Mouse (Mus musculus): ENCODE results near the gene Ifne. TPM values are rescaled to one million over a fixed set of nuclear protein-coding genes. Genes with fewer than 3 reads are reported as not detected.

Gene Ifne
- polyA plus RNA-seq, 1 experiment from 2014 or later = not detected

MicroRNAs within 50 kb of the gene (microRNA counts, 519-probe panel; counts per million panel counts)
- microRNA mmu-miR-31 = 3,486 counts per million, percentile 73 among the panel's probes with 10 or more counts

Small RNA genes lying within 50 kb of the gene (microRNA-seq; reads per million reads assigned to microRNA genes)
- 224 reads per million, percentile 55 among the genes with 10 or more reads in this experiment for gene Mir31

Other genes with a start within 250 kb of the Ifne start
- gene C87499, start 245.8 kb downstream of the Ifne start, polyA plus RNA-seq (2016; fragmentation: Nextera tagmentation; extraction: Ambion mirVana) = not detected in 2 replicates
- gene Ifna13, start 235.7 kb downstream of the Ifne start, polyA plus RNA-seq (2016; fragmentation: Nextera tagmentation; extraction: Ambion mirVana) = not detected in 2 replicates
- gene Ifna16, start 203.3 kb downstream of the Ifne start, polyA plus RNA-seq (2016; fragmentation: Nextera tagmentation; extraction: Ambion mirVana) = not detected in 2 replicates
- not detected in 2 replicates for gene Ifna2, start 196.3 kb downstream of the Ifne start, polyA plus RNA-seq (2016; fragmentation: Nextera tagmentation; extraction: Ambion mirVana)
- not detected in 2 replicates for gene Ifnab, start 188.8 kb downstream of the Ifne start, polyA plus RNA-seq (2016; fragmentation: Nextera tagmentation; extraction: Ambion mirVana)
- 0.84 and 1.1 TPM in 2 replicates for gene Gm26566, start 158.4 kb downstream of the Ifne start, polyA plus RNA-seq (2016; fragmentation: Nextera tagmentation; extraction: Ambion mirVana)
- 98.4 and 103 TPM in 2 replicates for gene Klhl9, start 157.7 kb downstream of the Ifne start, polyA plus RNA-seq (2016; fragmentation: Nextera tagmentation; extraction: Ambion mirVana)
- gene Gm13271, start 125.3 kb downstream of the Ifne start, polyA plus RNA-seq (2016; fragmentation: Nextera tagmentation; extraction: Ambion mirVana) = not detected in 2 replicates
- 0.35 and 0.49 TPM in 2 replicates for gene Gm13283, start 120.1 kb downstream of the Ifne start, polyA plus RNA-seq (2016; fragmentation: Nextera tagmentation; extraction: Ambion mirVana)
- 0.76 TPM in 1 of 2 replicates, not detected in the other for gene Gm13290, start 106.4 kb downstream of the Ifne start, polyA plus RNA-seq (2016; fragmentation: Nextera tagmentation; extraction: Ambion mirVana)
- not detected in 2 replicates for gene Gm13289, start 103.3 kb downstream of the Ifne start, polyA plus RNA-seq (2016; fragmentation: Nextera tagmentation; extraction: Ambion mirVana)
- gene Gm13272, start 100.4 kb downstream of the Ifne start, polyA plus RNA-seq (2016; fragmentation: Nextera tagmentation; extraction: Ambion mirVana) = not detected in 2 replicates
- not detected in 2 replicates for gene Ifnz, start 98.1 kb downstream of the Ifne start, polyA plus RNA-seq (2016; fragmentation: Nextera tagmentation; extraction: Ambion mirVana)
- gene Gm13276, start 94.5 kb downstream of the Ifne start, polyA plus RNA-seq (2016; fragmentation: Nextera tagmentation; extraction: Ambion mirVana) = not detected in 2 replicates
- gene Gm13277, start 91.6 kb downstream of the Ifne start, polyA plus RNA-seq (2016; fragmentation: Nextera tagmentation; extraction: Ambion mirVana) = not detected in 2 replicates
- not detected in 2 replicates for gene Gm13278, start 88.7 kb downstream of the Ifne start, polyA plus RNA-seq (2016; fragmentation: Nextera tagmentation; extraction: Ambion mirVana)
- not detected in 2 replicates for gene Gm13275, start 85.7 kb downstream of the Ifne start, polyA plus RNA-seq (2016; fragmentation: Nextera tagmentation; extraction: Ambion mirVana)
- not detected in 2 replicates for gene Gm13279, start 82.8 kb downstream of the Ifne start, polyA plus RNA-seq (2016; fragmentation: Nextera tagmentation; extraction: Ambion mirVana)
- 0.85 TPM in 1 of 2 replicates, not detected in the other for gene Gm13285, start 80.5 kb downstream of the Ifne start, polyA plus RNA-seq (2016; fragmentation: Nextera tagmentation; extraction: Ambion mirVana)
- gene Gm13287, start 76.9 kb downstream of the Ifne start, polyA plus RNA-seq (2016; fragmentation: Nextera tagmentation; extraction: Ambion mirVana) = not detected in 2 replicates
- 0.07 and 0.09 TPM in 2 replicates for gene Gm13288, start 74.7 kb downstream of the Ifne start, polyA plus RNA-seq (2016; fragmentation: Nextera tagmentation; extraction: Ambion mirVana)
- gene Ifna7, start 64.0 kb downstream of the Ifne start, polyA plus RNA-seq (2016; fragmentation: Nextera tagmentation; extraction: Ambion mirVana) = not detected in 2 replicates
- not detected in 2 replicates for gene Ifna11, start 60.2 kb downstream of the Ifne start, polyA plus RNA-seq (2016; fragmentation: Nextera tagmentation; extraction: Ambion mirVana)
- gene Ifna6, start 52.8 kb downstream of the Ifne start, polyA plus RNA-seq (2016; fragmentation: Nextera tagmentation; extraction: Ambion mirVana) = not detected in 2 replicates
- not detected in 2 replicates for gene Ifna5, start 44.7 kb downstream of the Ifne start, polyA plus RNA-seq (2016; fragmentation: Nextera tagmentation; extraction: Ambion mirVana)
- not detected in 2 replicates for gene Ifna4, start 38.3 kb downstream of the Ifne start, polyA plus RNA-seq (2016; fragmentation: Nextera tagmentation; extraction: Ambion mirVana)
- not detected in 2 replicates for gene Ifna1, start 30.1 kb downstream of the Ifne start, polyA plus RNA-seq (2016; fragmentation: Nextera tagmentation; extraction: Ambion mirVana)